Mouse (Mus musculus) cerebellum, adult (tissue): ENCODE results near the gene Gse1.

Experiments
- ATAC-seq: cut with Nextera tagmentation; 2 replicates; pipeline ENCODE4 v1.9.2; 2017; ENCODE audit warnings: mild to moderate bottlenecking, moderate library complexity, mixed read lengths; ENCODE audit not compliant: insufficient number of reproducible peaks, low FRiP score, low TSS enrichment

The Gse1 gene

GRCm38 (mm10) chr8:120520287-120520686, 292.0 kb downstream of the Gse1 start:
- ATAC-seq, result no peak

DNA sequence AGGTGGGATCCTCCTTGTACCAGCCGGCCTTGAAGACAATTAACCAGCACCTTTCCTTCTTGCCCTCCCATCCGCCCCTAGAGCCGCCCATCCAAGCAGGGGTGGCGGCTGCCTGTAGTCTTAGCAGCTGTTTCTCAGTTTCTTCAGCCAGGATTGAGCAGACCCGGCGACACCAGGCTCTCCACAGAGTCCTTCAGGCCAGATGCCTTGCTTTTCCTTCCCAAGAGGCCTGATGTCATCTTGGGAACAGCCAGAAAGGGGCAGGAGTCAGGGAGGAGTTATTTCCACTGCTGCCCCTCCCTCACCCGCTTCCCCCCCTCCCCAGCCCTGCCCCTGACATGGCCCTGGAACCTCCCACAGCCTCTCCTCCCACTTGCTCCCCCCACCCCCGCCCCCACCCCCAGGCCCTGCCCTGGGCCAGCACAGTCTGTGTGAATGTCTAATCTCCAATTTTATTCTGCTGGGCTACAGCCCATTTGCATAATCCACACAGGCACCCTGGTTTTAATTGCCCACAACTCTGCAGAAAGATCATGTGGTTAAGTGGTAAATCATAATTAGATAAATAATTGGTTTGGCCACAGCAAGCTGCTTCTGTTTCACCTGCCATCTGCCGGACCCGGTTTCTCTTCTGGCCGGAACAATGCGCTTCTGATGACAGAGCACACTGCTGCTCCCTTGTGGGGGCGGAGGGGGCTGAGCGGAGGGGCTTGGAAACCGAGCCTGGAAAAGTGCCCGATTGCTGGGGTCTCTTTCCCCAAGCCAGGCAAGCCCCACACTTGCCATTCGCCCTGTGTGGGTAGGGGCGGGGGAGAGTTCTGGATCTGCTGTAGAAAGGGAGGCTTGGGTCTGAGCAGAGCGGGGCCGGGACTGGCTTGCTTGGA, 292.7 kb downstream of the Gse1 start:
- ATAC-seq, result peak; percentile 70

GRCm38 (mm10) chr8:120521591-120521965, 293.3 kb downstream of the Gse1 start:
- peak; percentile 36; the same call in 1 of the 2 replicates for ATAC-seq

GRCm38 (mm10) chr8:120523641-120524040, 295.4 kb downstream of the Gse1 start:
- ATAC-seq, result no peak

- ATAC-seq, result no peak
These were observed 296.9 kb downstream of the Gse1 start for GRCm38 (mm10) chr8:120525135-120525534.

DNA sequence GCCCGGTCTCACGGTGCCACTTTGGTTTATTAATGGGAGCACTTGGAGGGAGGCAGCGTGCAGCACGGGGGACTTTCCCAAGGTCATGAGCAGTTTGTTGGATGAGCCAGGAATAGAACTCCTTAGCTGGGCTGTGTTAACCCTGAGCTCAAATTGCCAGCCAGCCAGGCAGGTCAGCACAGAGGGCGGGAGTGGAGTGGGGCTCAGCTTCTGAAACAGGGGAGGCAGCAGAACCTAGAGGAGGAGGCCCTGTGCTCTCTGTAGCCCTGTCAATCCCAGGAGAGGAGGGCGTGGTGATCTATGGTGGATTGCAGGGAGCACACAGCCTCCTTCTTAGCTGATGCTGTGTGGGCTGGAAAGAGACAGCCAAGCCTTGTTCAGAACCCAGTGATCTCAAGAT, 297.6 kb downstream of the Gse1 start:
- ATAC-seq, result no peak

GRCm38 (mm10) chr8:120526577-120526976, 298.3 kb downstream of the Gse1 start:
- ATAC-seq, result no peak

GRCm38 (mm10) chr8:120528332-120528731, 300.1 kb downstream of the Gse1 start:
- no peak for ATAC-seq

DNA sequence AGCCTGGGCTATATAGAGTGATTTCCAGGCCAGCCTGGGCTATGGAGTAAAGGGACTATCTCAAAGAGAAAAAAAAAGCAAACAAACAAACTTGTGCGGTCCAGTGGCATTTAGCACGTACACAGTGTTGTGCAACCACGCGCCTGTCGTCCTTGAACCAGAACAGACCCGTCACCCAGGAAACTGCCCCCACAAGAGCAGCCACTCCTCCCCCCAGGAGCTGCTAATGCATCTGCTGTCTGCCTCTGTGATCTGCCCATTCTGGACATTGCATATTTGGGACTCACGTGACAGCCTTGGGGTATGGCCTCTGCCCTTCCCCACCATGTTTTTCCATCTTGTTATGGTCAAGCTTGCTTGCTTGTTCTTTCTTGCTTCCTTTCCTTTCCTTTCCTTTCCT, 301.0 kb downstream of the Gse1 start:
- ATAC-seq, result no peak

GRCm38 (mm10) chr8:120530954-120531656, 302.8 kb downstream of the Gse1 start:
- ATAC-seq, result no peak

DNA sequence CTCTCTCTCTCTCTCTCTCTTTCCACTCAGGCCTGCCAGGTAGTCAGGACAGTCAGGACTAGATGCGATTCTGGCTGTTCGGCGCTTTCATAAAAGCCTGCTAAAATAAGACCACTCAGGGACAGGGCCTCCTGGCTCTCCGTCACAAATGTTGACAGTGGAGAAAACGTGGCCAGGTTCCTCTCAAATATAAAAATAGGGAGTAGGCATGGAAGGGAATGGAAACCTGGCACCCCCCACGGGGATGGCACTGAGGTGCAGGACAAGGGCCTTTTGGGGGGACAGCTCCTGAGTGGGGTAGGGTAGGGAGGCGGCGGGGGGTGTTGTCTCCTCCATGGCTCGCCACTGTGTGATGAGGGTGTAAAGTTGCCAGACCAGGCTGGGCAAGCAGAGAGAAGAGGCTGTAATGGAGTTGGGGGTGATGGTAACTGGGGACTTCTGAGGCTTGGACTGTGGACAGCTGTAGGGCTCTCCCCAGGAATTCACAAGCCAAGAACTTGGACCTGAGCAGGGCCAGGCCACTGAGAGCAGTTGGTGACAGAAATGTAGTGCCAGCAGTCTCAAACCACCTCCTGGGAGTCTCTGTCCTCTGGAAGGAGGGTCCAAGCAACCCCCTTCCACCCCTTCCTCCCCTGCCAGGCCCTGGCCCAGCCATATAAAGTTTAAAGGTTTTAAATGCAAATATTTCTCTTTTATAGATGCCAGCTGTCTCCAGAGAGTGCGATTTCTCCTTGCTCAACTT, 303.7 kb downstream of the Gse1 start:
- ATAC-seq, result no peak

GRCm38 (mm10) chr8:120532517-120533215, 304.4 kb downstream of the Gse1 start:
- no peak for ATAC-seq

- no peak for ATAC-seq
These were observed 305.1 kb downstream of the Gse1 start for GRCm38 (mm10) chr8:120533380-120533779.

DNA sequence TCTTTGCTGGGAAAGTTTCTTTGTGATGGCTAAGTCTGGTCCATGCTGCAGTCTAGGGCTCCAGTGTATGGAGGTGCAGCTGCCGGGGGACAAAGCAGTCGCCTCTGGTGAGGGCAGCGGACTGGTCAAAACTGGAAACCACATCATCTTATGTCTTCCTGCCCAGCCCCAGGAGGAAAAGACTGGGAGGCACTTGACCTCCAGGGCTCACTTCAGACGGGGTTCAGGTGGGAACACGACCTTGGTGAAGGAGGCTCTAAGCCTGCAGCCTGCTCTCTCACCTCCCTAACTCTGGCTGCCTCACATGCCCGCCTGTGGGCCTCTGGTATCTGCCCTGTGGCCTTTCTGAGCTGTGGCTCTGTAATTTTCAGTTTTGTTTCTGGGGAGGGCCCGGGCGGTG, 305.8 kb downstream of the Gse1 start:
- ATAC-seq, result no peak

DNA sequence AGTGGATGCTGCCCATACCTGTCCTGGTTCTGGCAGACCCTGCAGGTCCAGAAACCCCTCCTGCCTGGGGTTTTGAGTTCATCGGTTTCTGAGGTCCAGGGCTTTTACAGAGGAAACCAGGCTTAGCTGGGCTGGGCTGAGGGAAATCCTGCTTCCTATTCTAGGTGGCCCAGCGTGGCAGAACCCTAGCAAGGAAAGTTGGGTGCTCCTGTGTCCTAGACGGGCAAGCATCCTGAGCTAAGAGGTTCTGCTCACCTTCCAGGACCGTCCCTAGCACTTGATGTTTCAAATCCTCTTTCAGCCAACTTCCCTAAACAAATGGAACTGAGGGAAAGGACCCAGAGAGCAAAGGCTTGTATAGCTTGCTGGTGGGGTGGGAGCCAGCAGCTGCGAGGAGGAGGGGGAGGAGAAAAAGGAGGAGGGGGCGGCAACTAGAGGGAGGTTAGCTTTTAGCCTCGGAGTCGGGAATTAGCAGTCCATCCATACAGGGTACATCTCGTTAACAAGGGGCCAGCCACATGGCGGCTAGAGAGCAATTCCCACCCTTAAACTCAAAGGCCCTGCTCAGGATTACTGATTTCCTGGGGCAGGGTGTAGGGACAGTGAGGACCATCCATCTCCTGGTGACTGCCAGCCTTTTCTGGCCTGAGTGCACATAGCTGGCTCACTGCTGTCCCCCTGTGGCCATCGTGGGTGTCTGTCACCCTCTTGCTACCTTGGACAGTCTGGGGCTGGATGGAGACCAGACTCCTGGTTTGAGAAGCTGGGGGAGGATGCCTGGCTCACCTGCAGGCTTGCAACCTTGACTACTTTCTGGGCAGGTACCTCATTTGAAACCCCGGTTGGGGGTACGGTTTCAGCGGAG, 306.5 kb downstream of the Gse1 start:
- ATAC-seq, result peak; percentile 65

DNA sequence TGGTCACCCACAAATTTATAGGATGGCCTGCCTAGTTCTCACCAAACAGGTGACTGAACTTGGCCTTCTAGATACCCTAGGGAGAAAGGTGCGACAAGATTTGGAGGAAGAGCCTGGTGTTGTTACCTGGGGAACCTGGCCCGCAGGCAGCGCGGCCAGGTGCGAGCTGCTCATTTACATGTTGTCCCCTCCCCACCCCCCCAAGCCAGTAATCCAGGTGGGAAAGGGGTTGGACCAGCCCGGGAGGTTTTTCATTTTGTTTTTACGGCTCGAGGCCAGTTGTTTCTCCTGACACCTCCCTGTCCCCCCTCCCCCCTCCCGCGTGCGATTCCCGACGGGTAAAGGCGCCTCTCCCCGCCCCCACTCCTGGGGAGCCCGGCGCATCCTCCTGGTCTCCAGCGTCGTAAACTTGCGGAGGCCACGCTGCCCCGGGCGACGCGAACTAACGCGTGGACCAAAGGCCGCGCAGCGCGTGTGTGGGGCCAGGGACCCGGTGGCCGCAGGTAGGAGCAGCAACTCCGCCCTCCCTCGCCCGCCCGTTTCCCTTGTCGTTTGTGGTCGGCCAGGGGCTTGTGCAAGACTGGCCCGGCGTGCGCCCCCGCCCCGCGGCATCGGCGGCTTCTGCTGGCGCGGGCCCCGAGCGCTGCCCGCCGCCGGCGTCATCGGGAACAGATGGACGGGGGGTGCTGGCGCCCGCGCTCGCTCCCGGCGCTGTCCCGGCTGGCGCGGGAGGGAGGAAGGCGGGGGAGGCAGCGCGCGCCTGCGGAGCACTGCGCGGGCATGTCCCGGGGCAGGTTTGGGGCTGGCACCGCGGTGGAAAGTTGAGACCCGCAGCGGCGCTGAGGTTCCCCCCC, 307.4 kb downstream of the Gse1 start:
- no peak for ATAC-seq

DNA sequence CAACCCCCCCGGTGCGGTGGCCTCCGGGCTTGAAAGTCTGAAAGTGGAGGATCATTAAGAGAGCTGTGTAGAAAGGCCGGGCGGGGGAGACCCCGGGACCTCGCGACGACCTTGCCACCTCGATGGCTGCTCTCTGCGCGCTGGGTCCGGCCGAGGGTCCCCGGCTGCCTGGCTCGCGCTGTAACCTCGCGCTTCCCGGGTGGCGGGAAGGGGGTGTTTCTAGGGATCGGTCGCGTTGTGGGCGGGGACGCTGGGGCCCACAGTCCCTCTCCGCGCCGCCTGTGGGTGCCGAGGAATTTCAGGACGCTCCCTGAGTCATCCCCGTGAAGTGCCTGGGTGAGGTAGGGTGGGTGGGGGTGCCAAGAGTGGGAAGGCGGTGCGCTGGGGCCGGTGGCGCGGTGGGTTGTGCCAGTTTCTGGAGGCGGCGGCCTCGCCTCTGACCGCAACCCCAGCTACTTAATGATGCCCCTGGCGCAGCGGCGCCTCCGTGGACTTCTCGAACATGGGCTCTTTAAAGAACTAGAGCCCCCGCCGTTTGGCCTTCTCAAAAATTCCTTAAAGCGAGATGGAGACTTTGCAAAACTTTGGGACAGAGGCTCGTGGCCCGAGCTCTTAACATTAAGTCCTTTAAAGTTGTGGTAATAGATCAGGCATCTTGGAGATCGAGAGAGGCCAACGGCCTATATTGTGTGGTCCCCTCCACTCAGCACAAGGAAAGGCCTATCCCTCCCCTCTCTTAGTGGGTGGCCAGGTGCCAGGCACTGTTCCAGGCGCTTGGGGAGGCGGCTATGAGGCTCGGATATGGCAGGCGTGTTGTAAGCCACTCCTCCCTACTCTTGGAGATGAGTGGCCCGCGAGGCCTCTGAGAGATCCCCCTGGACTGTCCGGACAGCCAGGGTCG, 308.3 kb downstream of the Gse1 start:
- ATAC-seq, result 0 out of 2 replicates have a peak, but pooled peaks have one; percentile 3
